Mouse (Mus musculus) retina, postnatal 1 day (tissue): Measurements from ENCODE around the gene Clstn2.

Experiments
- DNase-seq: peaks from one replicate; pipeline ENCODE4 v3.0.0-alpha.2; 2012

The Clstn2 gene

GRCm38 (mm10) chr9:97534196-97534595 is 498.8 kb downstream of the Clstn2 start:
- no peak for DNase-seq

DNA sequence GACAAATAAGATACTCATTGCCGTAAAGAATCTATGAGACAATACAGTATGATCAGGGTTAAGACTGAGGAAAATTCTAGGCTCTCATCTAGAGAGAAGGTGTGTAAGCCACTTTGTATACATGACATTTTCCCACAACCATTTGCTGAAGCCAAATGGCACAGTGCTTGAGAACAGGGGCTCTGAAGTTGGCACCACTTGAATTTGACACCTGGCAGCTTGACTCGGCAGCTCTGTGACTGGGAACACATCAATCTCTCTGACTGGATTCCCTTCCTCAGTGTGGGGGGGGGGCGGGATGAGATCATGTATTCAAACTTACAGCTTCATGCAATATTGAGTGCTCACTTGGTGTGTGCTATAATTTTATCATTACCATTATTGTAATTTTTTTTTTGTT is 499.7 kb downstream of the Clstn2 start:
- no peak for DNase-seq

GRCm38 (mm10) chr9:97532536-97532935 is 500.4 kb downstream of the Clstn2 start:
- no peak for DNase-seq

DNA sequence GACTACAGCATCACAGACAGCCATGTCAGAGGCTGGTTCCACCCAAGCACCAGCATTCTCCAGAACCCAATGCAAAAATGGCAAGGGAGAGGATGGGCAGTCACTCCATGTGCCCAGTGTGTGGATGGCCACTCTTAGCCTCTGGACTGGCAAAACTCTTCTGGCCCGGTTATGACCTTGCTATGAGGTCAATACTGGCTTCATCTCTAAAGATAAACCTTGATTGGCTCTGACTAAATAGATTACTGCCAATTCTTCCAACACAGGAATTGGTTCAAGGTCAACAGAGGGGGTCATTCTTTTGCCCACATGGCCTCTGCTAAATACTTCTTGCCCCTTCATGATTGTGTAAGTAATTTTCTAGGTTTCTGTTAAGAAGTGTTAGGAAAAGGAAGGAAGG is 505.1 kb downstream of the Clstn2 start:
- no peak for DNase-seq

DNA sequence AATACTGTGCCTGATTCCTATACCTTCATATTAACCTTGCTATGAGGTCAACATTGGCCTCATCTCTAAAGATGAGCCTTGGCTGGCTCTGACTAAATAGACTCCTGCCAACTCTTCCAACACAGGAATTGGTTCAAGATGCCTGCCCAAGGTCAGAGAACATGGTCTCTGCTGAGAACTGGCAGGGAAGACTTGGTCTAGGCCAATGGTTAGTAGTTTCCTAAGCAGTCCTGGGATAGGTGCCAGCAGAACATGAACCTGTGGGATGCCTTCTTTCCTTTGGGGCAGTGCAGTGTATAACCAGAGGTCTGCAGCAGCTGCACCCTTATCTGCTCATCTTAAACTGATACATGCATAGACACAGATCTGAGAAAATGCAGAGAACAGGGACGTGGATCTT is 505.7 kb downstream of the Clstn2 start:
- DNase-seq: no peak

DNA sequence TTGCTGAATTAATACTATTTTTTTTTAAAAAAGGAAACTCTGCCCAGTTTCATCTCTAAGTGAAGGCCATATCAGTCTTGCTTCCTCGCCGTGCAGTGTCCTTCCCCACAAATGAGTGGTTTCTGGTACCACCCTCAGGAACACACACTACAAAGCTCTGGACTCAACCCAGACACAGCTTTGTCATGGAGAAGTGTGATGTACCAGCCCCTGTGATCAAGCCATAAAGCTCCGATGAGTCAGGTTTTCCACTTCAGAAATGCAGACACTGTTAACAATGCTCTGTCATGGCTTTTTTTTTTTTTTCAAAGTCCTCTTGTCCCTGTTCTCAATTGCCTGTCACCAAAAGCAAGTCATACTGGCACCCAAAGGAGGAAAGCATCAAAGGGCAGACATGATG is 507.4 kb downstream of the Clstn2 start:
- no peak for DNase-seq

- DNase-seq: no peak
Measured at GRCm38 (mm10) chr9:97524861-97525260, 508.1 kb downstream of the Clstn2 start.

GRCm38 (mm10) chr9:97520771-97521170 is 512.2 kb downstream of the Clstn2 start:
- DNase-seq: no peak

GRCm38 (mm10) chr9:97517006-97517405 is 516.0 kb downstream of the Clstn2 start:
- no peak for DNase-seq

DNA sequence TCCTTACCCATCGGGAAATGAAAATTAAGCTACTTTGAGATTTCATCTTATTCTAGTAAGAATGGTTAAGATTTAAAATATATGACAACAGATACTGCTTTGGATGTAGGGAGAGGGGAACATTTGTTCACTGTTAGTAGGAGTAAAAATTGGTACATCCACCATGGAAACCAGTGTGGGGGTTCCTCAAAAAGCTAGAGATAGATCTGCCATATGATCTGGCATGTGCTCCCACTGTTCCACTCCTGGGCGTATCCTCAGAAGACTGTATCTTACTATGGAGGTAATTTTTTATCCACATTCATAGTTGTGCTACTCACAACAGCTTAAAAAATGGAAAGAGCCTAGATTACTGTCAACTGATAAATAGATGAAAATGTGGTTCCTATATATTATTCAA is 518.3 kb downstream of the Clstn2 start:
- no peak for DNase-seq

DNA sequence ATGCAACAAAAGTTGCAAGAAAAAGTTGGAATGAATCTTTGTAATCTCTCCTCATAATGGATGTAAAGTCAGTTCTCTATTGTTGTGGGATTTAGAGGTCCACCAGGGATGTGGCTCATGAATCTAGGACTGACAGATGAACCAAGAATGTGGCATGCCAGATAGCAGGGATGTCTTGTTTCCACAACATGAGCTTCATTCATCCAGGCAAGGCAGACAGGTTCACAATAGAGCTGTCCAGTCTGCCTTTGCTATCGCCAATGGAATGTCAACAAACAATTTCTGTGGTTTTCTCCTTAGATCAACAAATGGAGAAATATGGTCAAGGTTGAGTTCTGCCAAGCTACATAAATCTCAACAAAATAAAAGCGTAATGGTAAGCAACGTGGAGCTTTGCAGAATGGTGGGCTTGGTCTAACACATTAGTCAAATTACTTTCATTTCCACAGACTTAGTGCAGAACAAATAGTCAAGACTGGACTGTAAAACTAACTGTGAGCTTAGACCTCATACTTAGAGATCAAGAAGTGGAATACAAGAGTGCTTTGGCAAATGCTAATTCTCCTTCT is 520.6 kb downstream of the Clstn2 start:
- DNase-seq: no peak

DNA sequence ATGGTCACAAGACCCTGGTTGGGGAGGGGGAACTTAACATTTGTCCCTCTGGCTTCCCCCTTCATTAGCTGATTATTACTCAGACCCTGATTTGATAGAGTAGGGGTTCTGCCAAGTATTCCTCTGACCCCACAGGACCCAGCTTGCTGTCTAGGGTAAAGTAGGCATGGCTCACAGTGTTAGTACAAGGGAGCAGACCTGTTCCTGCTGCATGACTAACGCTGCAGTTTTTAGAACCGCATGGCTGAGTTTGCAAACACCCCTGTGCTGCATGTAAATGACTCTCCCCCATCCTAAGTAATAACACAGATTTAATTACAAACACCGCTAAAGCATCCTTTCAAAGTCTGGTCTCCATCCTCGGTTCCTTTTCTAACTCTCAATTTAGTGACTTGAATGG is 531.6 kb downstream of the Clstn2 start:
- no peak for DNase-seq

- DNase-seq: no peak
Measured at GRCm38 (mm10) chr9:97495056-97495455, 537.9 kb downstream of the Clstn2 start.

DNA sequence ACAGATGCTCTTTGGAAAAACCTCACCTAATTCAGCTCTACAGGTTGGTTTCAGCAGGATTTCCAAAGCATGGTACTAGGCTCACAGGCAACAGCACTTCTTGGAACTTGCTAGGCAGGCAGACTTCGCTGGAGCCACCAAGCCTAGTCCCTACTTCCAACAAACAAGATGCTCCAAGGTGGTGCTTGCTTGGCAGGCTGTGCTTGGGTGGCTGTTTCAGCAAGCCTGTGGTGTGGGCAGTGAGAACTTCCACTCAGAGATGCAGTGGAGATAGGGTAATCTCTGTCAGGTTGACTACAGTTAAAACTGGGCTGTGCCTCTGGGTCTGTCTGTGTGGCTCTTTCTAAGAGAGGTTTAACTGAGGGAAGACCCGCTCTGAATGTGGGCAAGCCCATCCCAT is 541.4 kb downstream of the Clstn2 start:
- no peak for DNase-seq

GRCm38 (mm10) chr9:97490591-97491176 is 542.3 kb downstream of the Clstn2 start:
- DNase-seq: peak; percentile 19

DNA sequence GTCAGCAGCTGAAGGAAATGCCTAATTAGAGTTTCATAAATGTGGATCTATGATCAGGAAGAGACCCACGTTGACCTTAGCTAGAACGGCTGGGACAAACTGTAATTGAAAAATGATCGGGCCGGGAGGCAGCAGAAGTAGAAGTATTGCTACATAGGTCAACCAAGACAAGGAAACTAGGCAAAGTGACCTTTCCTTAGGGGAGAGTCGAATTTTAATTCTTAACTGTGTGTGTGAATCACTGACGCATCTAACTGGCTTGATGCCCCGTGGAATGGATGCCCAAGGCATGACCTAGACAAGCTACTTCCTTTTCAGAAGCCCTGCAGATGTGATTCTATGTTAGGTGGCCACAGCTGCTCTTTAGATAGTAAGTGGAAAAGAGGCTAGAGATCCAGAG is 546.2 kb downstream of the Clstn2 start:
- DNase-seq: no peak

DNA sequence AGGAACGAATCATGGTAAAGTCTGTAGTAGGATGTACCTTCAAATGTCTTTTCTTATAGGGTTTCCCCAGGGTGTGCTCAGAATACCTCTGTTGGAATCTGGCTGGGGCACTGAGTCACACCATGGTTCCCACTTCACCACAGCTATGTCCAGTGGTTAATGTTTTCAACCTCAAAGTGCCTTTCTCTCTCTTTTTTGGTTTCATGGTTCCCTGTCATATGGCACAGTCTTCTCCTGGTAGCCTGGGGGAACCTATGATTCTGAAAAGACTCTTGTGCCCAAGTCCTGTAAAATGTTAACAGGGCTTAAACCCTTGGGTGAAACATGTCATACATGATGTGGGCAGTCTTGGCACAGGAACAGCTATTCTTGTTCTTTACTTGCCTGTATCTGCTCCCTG is 551.8 kb downstream of the Clstn2 start:
- no peak for DNase-seq

GRCm38 (mm10) chr9:97476961-97477360 is 556.0 kb downstream of the Clstn2 start:
- no peak for DNase-seq

DNA sequence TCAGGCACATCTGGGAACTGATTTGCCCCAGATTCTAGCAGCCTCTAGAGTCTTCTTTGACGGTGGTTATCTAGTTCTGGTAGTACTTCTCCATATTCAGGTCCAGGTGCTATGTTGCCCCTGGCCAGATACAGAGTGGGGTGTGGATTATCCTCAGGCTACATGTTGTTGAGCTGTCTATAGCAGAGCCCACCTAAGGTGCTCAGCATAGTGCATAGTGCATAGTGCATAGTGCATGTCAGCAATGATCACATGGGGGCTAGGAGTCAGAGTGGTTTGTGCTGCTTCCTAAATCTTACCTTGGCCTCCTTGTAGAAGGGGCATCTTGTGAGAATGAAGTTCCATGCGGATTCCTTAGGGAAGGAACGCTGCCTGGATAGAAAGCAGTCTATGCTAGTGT is 556.5 kb downstream of the Clstn2 start:
- no peak for DNase-seq

- no peak for DNase-seq
Measured at GRCm38 (mm10) chr9:97474896-97475295, 558.1 kb downstream of the Clstn2 start.

DNA sequence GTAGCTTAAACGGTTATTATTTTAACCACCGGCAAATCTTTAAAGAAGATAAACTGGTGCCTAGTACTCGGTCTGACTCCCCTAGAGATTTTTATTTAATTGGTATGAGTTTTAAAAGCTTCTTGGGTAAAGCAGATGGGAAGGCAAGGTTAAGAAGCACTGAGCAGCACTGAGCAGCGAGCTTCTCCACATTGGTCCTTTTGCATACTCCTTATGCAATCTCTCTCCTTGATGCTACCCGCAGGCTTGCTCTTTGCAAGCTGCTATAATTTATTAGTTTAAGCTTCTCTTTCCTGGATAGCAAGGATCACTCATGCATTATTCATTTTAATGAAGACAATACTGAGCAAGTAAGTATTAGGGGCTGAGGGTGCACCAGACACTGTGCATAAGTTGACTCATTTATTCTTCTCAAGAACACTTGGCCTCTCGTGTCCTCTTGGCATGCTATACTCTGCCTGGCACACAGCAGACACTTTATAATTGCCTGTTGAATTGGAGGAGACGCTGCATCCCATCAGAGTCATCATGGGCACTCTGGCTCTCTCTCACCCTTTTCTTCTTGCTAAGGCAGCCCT is 561.9 kb downstream of the Clstn2 start:
- DNase-seq: no peak

DNA sequence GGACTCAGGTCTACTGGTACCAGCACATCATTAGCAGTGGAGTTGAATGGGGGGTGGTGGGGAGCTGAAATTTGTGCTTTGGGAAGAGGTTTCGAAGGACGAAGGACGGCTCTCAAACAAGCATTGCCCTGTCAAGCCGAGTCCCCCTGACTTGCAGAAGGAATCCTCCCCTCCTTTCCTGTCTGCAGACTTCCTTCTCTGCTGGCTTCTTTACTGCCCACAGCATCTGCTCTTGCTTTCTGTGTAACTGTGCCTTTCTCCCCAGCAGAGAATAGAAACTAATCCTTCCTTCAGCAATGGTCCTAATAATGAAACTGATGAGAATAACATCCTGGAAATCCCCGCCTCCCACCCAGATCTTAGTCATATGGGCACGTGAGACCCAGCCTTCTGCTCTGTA is 572.5 kb downstream of the Clstn2 start:
- no peak for DNase-seq

DNA sequence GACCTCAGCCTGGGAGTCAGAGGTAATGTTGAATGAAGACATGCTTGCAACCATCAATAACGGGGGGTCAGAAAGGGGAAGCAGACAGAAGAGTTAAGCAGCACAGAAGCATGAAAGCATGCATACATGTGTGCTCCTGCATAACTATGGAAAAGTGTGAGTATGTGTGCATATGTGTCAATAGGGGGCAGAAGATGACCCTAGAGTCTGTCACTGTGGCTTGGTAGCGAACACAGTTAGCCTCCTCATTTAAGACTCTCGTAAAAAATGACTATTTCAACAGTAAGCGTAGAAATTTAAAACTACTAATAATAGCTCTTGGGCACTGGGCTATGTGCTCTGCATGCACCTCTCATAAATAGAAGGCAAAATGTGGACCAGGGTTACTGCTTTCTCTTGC is 573.2 kb downstream of the Clstn2 start:
- no peak for DNase-seq

DNA sequence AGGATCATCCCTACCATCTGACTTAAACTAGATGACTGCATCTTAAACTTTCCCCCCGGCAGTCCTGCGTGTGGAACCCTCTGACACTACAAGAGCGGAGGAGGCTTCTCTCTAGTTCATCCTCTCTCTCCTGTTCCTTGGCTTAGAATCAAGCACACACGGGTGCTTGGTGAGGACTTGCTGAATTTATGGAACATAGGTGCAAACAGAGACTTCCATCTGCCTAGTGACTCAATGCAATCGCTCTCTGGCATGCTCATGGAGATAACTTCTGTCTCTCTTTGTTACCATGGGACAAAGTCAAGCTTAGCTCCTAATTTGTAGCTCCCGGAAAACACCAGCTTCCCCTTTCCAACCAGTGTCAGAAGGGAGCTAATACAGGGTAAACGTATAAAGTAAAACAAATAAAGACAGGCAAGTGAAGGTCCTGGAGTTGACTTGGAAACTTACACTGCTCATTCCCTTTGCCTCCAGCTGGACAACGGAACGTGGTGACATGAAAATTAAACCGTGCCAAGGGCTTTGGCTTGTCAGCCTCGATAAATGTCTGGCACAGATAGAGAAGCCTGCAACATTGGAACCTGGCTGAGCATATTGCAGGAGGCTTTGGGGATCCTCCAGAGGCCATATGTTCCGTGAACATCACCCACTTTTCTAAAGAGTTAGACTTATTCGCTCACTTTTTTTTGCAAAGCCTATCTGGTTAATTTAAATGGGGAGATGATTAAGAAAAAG is 583.5 kb downstream of the Clstn2 start:
- DNase-seq: peak; percentile 35
